Mouse (Mus musculus): ENCODE results near the gene Alg12. TPM values are rescaled to one million over a fixed set of nuclear protein-coding genes. Genes with fewer than 3 reads are reported as not detected.
"Not testable (repeated sequence)": the region's sequence is repeated elsewhere in the genome, so short reads cannot be mapped to it uniquely, and the experiment has no call there.

Gene Alg12
- polyA plus RNA-seq, 1 experiment from 2014 or later = 8.1 TPM

DNA sequence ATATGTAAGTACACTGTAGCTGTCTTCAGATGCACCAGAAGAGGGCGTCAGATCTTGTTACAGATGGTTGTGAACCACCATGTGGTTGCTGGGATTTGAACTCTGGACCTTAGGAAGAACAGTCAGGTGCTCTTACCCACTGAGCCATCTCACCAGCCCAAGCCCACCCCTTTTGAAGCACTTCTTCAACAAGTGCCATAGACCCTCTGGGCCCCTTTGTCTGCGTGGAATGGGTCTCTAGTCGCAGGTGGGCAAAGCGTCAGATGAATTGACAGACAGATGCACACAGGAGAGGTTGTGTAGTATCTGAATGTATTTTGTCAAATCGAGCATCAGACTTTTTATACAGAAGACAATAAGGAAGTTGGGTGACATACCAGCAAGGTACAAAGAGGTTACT lies 24.4 kb downstream of the Alg12 start:
- H3K9ac ChIP-seq (replicated peaks; ENCODE audit: low read length); ATAC-seq (ENCODE audit: low FRiP score, low TSS enrichment); H3K27me3 ChIP-seq (ENCODE audit: control insufficient read depth, insufficient read depth, low read length); DNase-seq; H3K9me3 ChIP-seq (ENCODE audit: control insufficient read depth, low read length); H3K4me3 ChIP-seq (replicated peaks; ENCODE audit: low read depth, low read length); H3K36me3 ChIP-seq (ENCODE audit: control insufficient read depth, insufficient read depth, low read length); H3K4me1 ChIP-seq (ENCODE audit: control insufficient read depth, insufficient read depth, low read length); H3K27ac ChIP-seq (replicated peaks; ENCODE audit: low read depth, low read length); H3K4me2 ChIP-seq (ENCODE audit: low read length): not testable (repeated sequence)
- WGBS = 94% methylated on average over 4 of the region's 5 CpGs

DNA sequence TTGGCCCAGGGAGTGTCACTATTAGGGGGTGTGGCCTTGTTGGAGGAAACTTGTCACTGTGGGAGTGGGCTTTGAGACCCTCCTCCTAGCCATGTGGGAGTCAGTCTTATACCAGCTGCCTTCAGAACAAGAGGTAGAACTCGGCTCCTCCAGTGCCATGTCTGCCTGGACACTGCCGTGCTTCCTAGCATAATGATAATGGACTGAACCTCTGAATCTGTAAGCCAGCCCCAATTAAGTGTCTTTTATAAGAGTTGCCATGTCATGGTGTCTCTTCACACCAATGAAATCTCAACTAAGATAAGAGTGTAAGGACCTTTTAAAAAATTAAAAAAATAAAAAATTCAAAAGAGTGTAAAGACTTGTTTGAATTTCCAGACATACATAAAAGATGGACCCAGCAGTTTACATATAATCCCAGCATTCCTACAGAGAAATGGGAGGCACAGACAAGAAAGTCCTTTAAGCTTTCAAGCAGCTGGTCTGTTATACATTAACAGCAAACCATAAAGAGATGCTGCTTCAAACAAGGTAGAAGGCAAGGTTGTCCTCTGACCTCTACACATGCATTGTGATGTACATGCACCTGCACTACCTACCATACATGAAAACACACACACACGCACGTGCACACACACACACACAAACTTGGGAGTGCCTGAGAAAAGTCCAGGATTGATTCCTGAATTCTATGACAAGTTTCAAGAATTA lies 26.8 kb downstream of the Alg12 start:
- Histone ChIP-seq H3K36me3 (ENCODE audit: control insufficient read depth, insufficient read depth, low read length) (no peaks in the 10 kb centered on the region; the same call in 1 of the 2 replicates), H3K27me3 (ENCODE audit: control insufficient read depth, insufficient read depth, low read length) (no peaks in the 10 kb centered on the region), H3K4me2 (ENCODE audit: low read length) (no peak overlapping the region), H3K4me3 (replicated peaks; ENCODE audit: low read depth, low read length) (no peak overlapping the region), H3K9me3 (ENCODE audit: control insufficient read depth, low read length) (no peaks in the 10 kb centered on the region), H3K4me1 (ENCODE audit: control insufficient read depth, insufficient read depth, low read length) (no peaks in the 10 kb centered on the region), H3K27ac (replicated peaks; ENCODE audit: low read depth, low read length) (no peak overlapping the region), H3K9ac (replicated peaks; ENCODE audit: low read length) (no peak overlapping the region)
- ATAC-seq (ENCODE audit: low FRiP score, low TSS enrichment) (no peak), DNase-seq (no peak)
- 89% methylated on average over 4 of the region's 4 CpGs for WGBS

- not testable (repeated sequence) for H3K27me3 ChIP-seq (ENCODE audit: control insufficient read depth, insufficient read depth, low read length); H3K9ac ChIP-seq (replicated peaks; ENCODE audit: low read length); H3K4me3 ChIP-seq (replicated peaks; ENCODE audit: low read depth, low read length); H3K4me1 ChIP-seq (ENCODE audit: control insufficient read depth, insufficient read depth, low read length); H3K27ac ChIP-seq (replicated peaks; ENCODE audit: low read depth, low read length); H3K9me3 ChIP-seq (ENCODE audit: control insufficient read depth, low read length); DNase-seq; H3K4me2 ChIP-seq (ENCODE audit: low read length); ATAC-seq (ENCODE audit: low FRiP score, low TSS enrichment)
- 95% methylated on average over 5 of the region's 5 CpGs for WGBS
- H3K36me3 ChIP-seq (ENCODE audit: control insufficient read depth, insufficient read depth, low read length) = peaks cover 37% of the 10 kb centered on the region
These were observed 44.5 kb downstream of the Alg12 start for GRCm38 (mm10) chr15:88774630-88775029.

GRCm38 (mm10) chr15:88768537-88768936 lies 50.6 kb downstream of the Alg12 start:
- Histone ChIP-seq H3K27ac (replicated peaks; ENCODE audit: low read depth, low read length) (no peak overlapping the region), H3K9ac (replicated peaks; ENCODE audit: low read length) (no peak overlapping the region), H3K4me1 (ENCODE audit: control insufficient read depth, insufficient read depth, low read length) (no peaks in the 10 kb centered on the region), H3K4me3 (replicated peaks; ENCODE audit: low read depth, low read length) (no peak overlapping the region), H3K36me3 (ENCODE audit: control insufficient read depth, insufficient read depth, low read length) (peaks cover 39% of the 10 kb centered on the region), H3K4me2 (ENCODE audit: low read length) (no peak overlapping the region), H3K9me3 (ENCODE audit: control insufficient read depth, low read length) (0 out of 2 replicates have a peak, but pooled peaks cover 3% of the 10 kb centered on the region), H3K27me3 (ENCODE audit: control insufficient read depth, insufficient read depth, low read length) (no peaks in the 10 kb centered on the region)
- WGBS = 92% methylated on average over 1 of the region's 1 CpGs
- DNase-seq = no peak
- no peak for ATAC-seq (ENCODE audit: low FRiP score, low TSS enrichment)

- not testable (repeated sequence) for H3K4me2 ChIP-seq (ENCODE audit: low read length); H3K9ac ChIP-seq (replicated peaks; ENCODE audit: low read length); H3K4me1 ChIP-seq (ENCODE audit: control insufficient read depth, insufficient read depth, low read length); H3K27me3 ChIP-seq (ENCODE audit: control insufficient read depth, insufficient read depth, low read length); ATAC-seq (ENCODE audit: low FRiP score, low TSS enrichment); H3K4me3 ChIP-seq (replicated peaks; ENCODE audit: low read depth, low read length); H3K9me3 ChIP-seq (ENCODE audit: control insufficient read depth, low read length); DNase-seq; H3K27ac ChIP-seq (replicated peaks; ENCODE audit: low read depth, low read length)
- 100% methylated on average over 2 of the region's 2 CpGs for WGBS
- peaks cover 42% of the 10 kb centered on the region for H3K36me3 ChIP-seq (ENCODE audit: control insufficient read depth, insufficient read depth, low read length)
These were observed 53.0 kb downstream of the Alg12 start for GRCm38 (mm10) chr15:88766139-88766538.

- no peak overlapping the region for H3K4me3 ChIP-seq (replicated peaks; ENCODE audit: low read depth, low read length)
- peaks cover 47% of the 10 kb centered on the region for H3K36me3 ChIP-seq (ENCODE audit: control insufficient read depth, insufficient read depth, low read length)
- H3K9ac ChIP-seq (replicated peaks; ENCODE audit: low read length) = no peak overlapping the region
- no peaks in the 10 kb centered on the region for H3K9me3 ChIP-seq (ENCODE audit: control insufficient read depth, low read length)
- ATAC-seq (ENCODE audit: low FRiP score, low TSS enrichment) (no peak), DNase-seq (no peak)
- H3K4me1 ChIP-seq (ENCODE audit: control insufficient read depth, insufficient read depth, low read length) = no peaks in the 10 kb centered on the region
- 96% methylated on average over 4 of the region's 4 CpGs for WGBS
- H3K4me2 ChIP-seq (ENCODE audit: low read length) = no peak overlapping the region
- H3K27ac ChIP-seq (replicated peaks; ENCODE audit: low read depth, low read length) = no peak overlapping the region
- H3K27me3 ChIP-seq (ENCODE audit: control insufficient read depth, insufficient read depth, low read length) = no peaks in the 10 kb centered on the region
These were observed 57.6 kb downstream of the Alg12 start for GRCm38 (mm10) chr15:88761551-88761950.

DNA sequence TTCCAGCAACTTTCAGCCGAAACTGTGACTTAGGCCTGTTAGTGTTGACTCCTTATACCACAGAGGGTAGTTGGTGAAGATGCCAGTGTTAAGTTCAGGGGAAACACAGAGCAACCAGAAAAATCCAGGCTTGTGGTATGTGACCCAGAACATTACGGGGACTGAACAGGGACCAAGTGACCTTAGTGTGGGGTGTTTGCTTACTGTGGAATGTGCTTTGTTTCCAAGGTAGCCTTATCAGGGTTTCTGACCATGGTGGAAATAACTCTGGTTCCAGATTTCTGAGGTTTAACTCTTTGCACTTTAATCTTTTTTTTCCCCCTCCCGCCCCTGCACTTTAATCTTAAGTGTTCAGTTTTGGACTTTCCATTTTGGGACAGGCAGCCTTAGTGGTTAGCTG lies 61.1 kb downstream of the Alg12 start:
- DNase-seq (no peak), ATAC-seq (ENCODE audit: low FRiP score, low TSS enrichment) (no peak)
- peaks cover 48% of the 10 kb centered on the region for H3K36me3 ChIP-seq (ENCODE audit: control insufficient read depth, insufficient read depth, low read length)

GRCm38 (mm10) chr15:88755761-88756160 lies 63.4 kb downstream of the Alg12 start:
- ATAC-seq (ENCODE audit: low FRiP score, low TSS enrichment) = no peak
- H3K4me2 ChIP-seq (ENCODE audit: low read length) = no peak overlapping the region
- H3K9me3 ChIP-seq (ENCODE audit: control insufficient read depth, low read length) = no peaks in the 10 kb centered on the region
- DNase-seq = no peak
- peaks cover 31% of the 10 kb centered on the region for H3K36me3 ChIP-seq (ENCODE audit: control insufficient read depth, insufficient read depth, low read length)
- H3K27ac ChIP-seq (replicated peaks; ENCODE audit: low read depth, low read length) = no peak overlapping the region
- H3K4me3 ChIP-seq (replicated peaks; ENCODE audit: low read depth, low read length) = no peak overlapping the region
- H3K9ac ChIP-seq (replicated peaks; ENCODE audit: low read length) = no peak overlapping the region
- H3K27me3 ChIP-seq (ENCODE audit: control insufficient read depth, insufficient read depth, low read length) = no peaks in the 10 kb centered on the region
- peaks cover 17% of the 10 kb centered on the region for H3K4me1 ChIP-seq (ENCODE audit: control insufficient read depth, insufficient read depth, low read length)
- 97% methylated on average over 18 of the region's 18 CpGs for WGBS

More for the DNA sequence above, 61.1 kb downstream of the Alg12 start:
- no peak overlapping the region for H3K4me3 ChIP-seq (replicated peaks; ENCODE audit: low read depth, low read length)
- peaks cover 11% of the 10 kb centered on the region for H3K4me1 ChIP-seq (ENCODE audit: control insufficient read depth, insufficient read depth, low read length)
- H3K4me2 ChIP-seq (ENCODE audit: low read length) = no peak overlapping the region
- no peaks in the 10 kb centered on the region for H3K27me3 ChIP-seq (ENCODE audit: control insufficient read depth, insufficient read depth, low read length)
- no peaks in the 10 kb centered on the region for H3K9me3 ChIP-seq (ENCODE audit: control insufficient read depth, low read length)
- no peak overlapping the region for H3K27ac ChIP-seq (replicated peaks; ENCODE audit: low read depth, low read length)
- WGBS = over 99% methylated on average over 3 of the region's 3 CpGs
- no peak overlapping the region for H3K9ac ChIP-seq (replicated peaks; ENCODE audit: low read length)

Data from midbrain, embryonic 14.5 days (tissue).